Mouse (Mus musculus) embryo, embryonic 11 days (tissue): ENCODE measurements at regions not wholly inside any gene's neighbourhood (a gene's known extent, or its start where the extent isn't known, plus 50 kb on each side); places are given as distances from the start of the nearest gene placed in this dataset.

Experiments
- DNase-seq: peaks from one replicate; pipeline ENCODE4 v3.0.0-alpha.2; 2015

GRCm38 (mm10) chr3:78077822-78078221 is 1208.5 kb downstream of the Rapgef2 start:
- no peak for DNase-seq

GRCm38 (mm10) chr3:78077275-78077674 is 1209.0 kb downstream of the Rapgef2 start:
- no peak for DNase-seq

GRCm38 (mm10) chr3:78073040-78073439 is 1213.3 kb downstream of the Rapgef2 start:
- DNase-seq: peak; percentile 21

- no peak for DNase-seq
Observed at GRCm38 (mm10) chr3:78067113-78067639, 1219.1 kb downstream of the Rapgef2 start.

GRCm38 (mm10) chr3:78066336-78066735 is 1220.0 kb downstream of the Rapgef2 start:
- no peak for DNase-seq

- DNase-seq: peak; percentile 2
Observed at GRCm38 (mm10) chr3:78062549-78062948, 1223.8 kb downstream of the Rapgef2 start.

- DNase-seq: no peak
Observed at GRCm38 (mm10) chr3:78059826-78060591, 1226.3 kb downstream of the Rapgef2 start.
